Mouse (Mus musculus) forebrain, embryonic 11.5 days (tissue): ENCODE results near the gene Msh5. TPM values are rescaled to one million over a fixed set of nuclear protein-coding genes. Genes with fewer than 3 reads are reported as not detected.

Experiments
- ATAC-seq: fragments of 200-750 bp; cut with Nextera tagmentation; replicated peaks from 2 replicates; pipeline ENCODE4 v1.8.0; 2017; ENCODE audit warnings: moderate TSS enrichment; ENCODE audit not compliant: low FRiP score
- DNase-seq: peaks from one replicate; pipeline ENCODE4 v3.0.0-alpha.2; 2017; ENCODE audit warnings: low spot score
- H3K27ac ChIP-seq: fragments of 300-500 bp; sonication (generic); 2 replicates; pipeline ENCODE4 v1.5.1; 2014; ENCODE audit warnings: low read depth, low read length
- H3K27me3 ChIP-seq: fragments of 300-500 bp; sonication (generic); 2 replicates; pipeline ENCODE4 v1.6.1; 2014; ENCODE audit warnings: mild to moderate bottlenecking, low read length, mixed read lengths; ENCODE audit not compliant: control insufficient read depth, insufficient read depth
- H3K36me3 ChIP-seq: fragments of 300-500 bp; sonication (generic); 2 replicates; pipeline ENCODE4 v1.6.1; 2014; ENCODE audit warnings: mild to moderate bottlenecking, low read length, moderate library complexity, mixed read lengths; ENCODE audit not compliant: control insufficient read depth, insufficient read depth
- H3K4me1 ChIP-seq: fragments of 300-500 bp; sonication (generic); replicated peaks from 2 replicates; pipeline ENCODE4 v1.6.1; 2014; ENCODE audit warnings: low read length, mixed read lengths; ENCODE audit not compliant: control insufficient read depth, insufficient read depth
- H3K4me2 ChIP-seq: fragments of 300-500 bp; sonication (generic); 2 replicates; pipeline ENCODE4 v1.6.1; 2014; ENCODE audit warnings: low read depth, mild to moderate bottlenecking, low read length, moderate library complexity, mixed read lengths; ENCODE audit not compliant: severe bottlenecking
- H3K4me3 ChIP-seq: fragments of 300-500 bp; sonication (generic); 2 replicates; pipeline ENCODE4 v1.5.1; 2014; ENCODE audit warnings: low read depth, low read length
- H3K9ac ChIP-seq: fragments of 300-500 bp; sonication (generic); 2 replicates; pipeline ENCODE4 v1.6.1; 2014; ENCODE audit warnings: low read length
- H3K9me3 ChIP-seq: fragments of 300-500 bp; sonication (generic); 2 replicates; pipeline ENCODE4 v1.6.1; 2016; ENCODE audit warnings: low read length, mixed read lengths; ENCODE audit not compliant: control insufficient read depth
- WGBS: fragments of 180-500 bp; shearing (Covaris S2); extraction: QIAGEN DNeasy Blood & Tissue Kit; methylation state at CpG from one replicate; pipeline ENCODE4 v1.1.7; 2014; 5-methylcytosine and 5-hydroxymethylcytosine counted together
- polyA plus RNA-seq: library from polyadenylated mRNA; unstranded; fragments of >200 nt; fragmentation: Nextera tagmentation; extraction: Ambion mirVana; gene quantifications from 2 replicates; pipeline ENCODE4 v1.2.1, GENCODE M21; 2014

The Msh5 gene
- polyA plus RNA-seq, 1 experiment from 2014 or later = 7.9 TPM

DNA sequence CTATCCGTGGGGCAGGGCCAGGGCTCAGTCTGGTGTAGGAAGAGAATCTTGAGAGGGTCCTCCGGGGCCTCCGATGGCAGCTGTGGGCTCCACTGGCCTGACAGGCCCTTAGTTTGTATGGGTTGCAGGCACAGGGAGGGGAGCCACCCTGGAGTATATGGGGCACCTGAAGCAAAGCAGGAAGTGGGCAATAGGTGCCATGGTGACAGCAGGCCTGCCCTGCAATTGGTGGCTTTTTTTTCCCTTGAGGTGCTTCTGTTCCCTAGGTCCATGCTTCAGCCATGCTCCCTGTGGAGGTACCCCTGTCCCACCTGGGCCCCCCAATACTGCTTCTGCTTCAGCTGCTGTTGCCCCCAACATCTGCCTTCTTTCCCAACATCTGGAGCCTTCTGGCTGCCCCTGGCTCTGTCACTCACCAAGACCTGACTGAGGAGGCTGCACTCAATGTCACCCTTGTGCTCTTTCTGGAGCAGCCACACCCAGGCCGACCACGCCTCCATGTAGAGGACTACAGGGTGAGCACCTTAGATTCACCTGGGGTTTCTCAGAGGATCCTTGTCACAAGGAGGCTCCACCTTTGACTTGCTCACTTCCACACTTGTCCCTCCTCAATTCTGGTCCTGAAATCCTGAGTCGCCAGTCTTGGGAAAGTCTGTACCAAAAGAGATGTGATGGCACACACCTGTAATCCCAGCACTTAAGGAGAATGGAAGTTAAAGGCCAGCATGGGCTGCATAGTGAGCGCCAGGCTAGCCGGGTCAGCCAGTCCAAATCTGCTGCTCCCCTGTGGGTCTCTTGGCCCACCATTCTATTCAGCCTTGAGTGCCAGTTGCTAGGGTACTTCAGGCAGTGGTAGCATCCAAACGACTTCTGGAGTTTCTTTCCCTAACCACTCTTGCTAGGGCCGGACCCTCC, 29.5 kb downstream of the Msh5 start:
- no peak for ATAC-seq
- Histone ChIP-seq H3K4me1 (peaks cover 6% of the 10 kb centered on the region), H3K9me3 (no peaks in the 10 kb centered on the region), H3K9ac (no peak overlapping the region), H3K27ac (no peak overlapping the region), H3K36me3 (peaks cover 21% of the 10 kb centered on the region), H3K4me2 (no peak overlapping the region), H3K27me3 (no peaks in the 10 kb centered on the region), H3K4me3 (no peak overlapping the region)
- 82% methylated on average over 10 of the region's 10 CpGs for WGBS
- peak; percentile 54 for DNase-seq

DNA sequence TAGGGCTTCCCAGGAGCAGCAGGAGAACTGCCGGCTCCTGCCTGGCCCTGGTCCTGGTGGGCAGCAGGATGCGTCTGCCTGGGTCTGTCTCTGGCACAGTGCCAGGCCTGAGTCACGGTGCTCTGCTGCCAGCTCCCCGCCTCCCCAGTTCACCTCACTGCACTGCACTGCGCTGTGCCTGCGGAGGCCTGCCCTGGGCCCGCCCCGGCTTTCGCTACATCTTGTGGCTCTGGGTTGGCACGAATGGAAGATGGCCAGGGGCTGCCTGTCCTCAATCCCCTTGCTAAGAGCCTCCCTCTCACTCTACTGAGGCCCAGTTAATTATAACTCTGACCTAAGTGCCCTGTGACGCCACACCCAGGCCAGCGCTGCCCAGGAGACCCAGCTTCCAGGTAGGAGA, 30.2 kb downstream of the Msh5 start, which contains the start of gene Vwa7:
TSS of gene Vwa7 (plus strand) at position 204 of the 400 bp plus-strand sequence.
- Histone ChIP-seq H3K36me3 (peaks cover 21% of the 10 kb centered on the region), H3K9me3 (no peaks in the 10 kb centered on the region), H3K27ac (no peak within 1 kb of the TSS), H3K27me3 (no peaks in the 10 kb centered on the region), H3K9ac (peak within 1 kb of the TSS; percentile 2; the same call in 1 of the 2 replicates), H3K4me3 (no peak within 1 kb of the TSS), H3K4me2 (no peak within 1 kb of the TSS), H3K4me1 (peaks cover 2% of the 10 kb centered on the region)
- 84% methylated on average over 12 of the region's 12 CpGs for WGBS
- peak; percentile 42 for ATAC-seq
- peak; percentile 65 for DNase-seq

DNA sequence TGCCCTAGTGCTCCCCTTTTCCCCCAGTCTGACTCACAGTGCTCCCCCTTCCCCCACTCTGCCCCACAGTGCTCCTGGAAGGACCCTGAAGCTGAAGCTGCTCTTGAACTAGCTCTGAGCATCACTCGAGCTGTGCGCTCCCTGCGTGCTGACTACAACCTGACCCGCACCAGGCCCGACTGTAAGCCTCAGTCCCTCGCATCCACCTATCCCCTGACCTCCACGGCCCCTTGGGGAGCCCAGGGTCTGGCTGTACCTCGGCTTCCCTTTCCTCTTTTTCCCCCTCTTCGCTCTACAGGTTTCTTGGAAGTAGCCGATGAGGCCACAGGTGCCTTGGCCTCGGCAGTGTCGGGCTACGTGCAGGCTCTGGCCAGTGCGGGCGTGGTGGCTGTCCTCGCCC, 31.2 kb downstream of the Msh5 start:
- 89% methylated on average over 16 of the region's 16 CpGs for WGBS
- DNase-seq (peak; percentile 51), ATAC-seq (no peak)
- no peaks in the 10 kb centered on the region for H3K27me3 ChIP-seq
- no peak overlapping the region for H3K9ac ChIP-seq
- H3K36me3 ChIP-seq = peaks cover 28% of the 10 kb centered on the region
- no peak overlapping the region for H3K4me2 ChIP-seq
- H3K4me1 ChIP-seq = no peaks in the 10 kb centered on the region
- H3K4me3 ChIP-seq = no peak overlapping the region
- H3K27ac ChIP-seq = no peak overlapping the region
- no peaks in the 10 kb centered on the region for H3K9me3 ChIP-seq

DNA sequence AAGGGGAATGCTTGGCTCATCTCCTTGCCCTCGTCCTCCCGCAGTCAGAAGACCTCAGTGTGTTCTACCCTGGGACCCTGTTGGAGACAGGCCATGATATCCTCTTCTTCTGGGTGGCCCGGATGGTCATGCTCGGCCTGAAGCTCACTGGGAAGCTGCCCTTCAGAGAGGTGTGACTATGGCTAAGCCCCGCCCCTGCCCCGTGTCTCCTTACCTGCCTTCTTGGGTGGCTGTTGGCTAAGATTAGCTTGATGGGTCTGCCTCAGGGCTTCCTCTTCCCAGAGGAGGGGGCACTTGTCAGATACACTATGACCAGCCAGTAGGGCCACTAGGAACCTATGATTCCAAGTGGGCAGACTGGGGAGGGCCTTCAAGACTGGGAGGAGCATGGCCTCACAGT, 33.3 kb downstream of the Msh5 start:
- H3K9ac ChIP-seq = no peak overlapping the region
- H3K9me3 ChIP-seq = no peaks in the 10 kb centered on the region
- H3K4me3 ChIP-seq = no peak overlapping the region
- H3K4me1 ChIP-seq = no peaks in the 10 kb centered on the region
- DNase-seq (no peak), ATAC-seq (no peak)
- H3K4me2 ChIP-seq = no peak overlapping the region
- H3K27ac ChIP-seq = no peak overlapping the region
- peaks cover 28% of the 10 kb centered on the region for H3K36me3 ChIP-seq
- no peaks in the 10 kb centered on the region for H3K27me3 ChIP-seq
- 88% methylated on average over 6 of the region's 6 CpGs for WGBS

DNA sequence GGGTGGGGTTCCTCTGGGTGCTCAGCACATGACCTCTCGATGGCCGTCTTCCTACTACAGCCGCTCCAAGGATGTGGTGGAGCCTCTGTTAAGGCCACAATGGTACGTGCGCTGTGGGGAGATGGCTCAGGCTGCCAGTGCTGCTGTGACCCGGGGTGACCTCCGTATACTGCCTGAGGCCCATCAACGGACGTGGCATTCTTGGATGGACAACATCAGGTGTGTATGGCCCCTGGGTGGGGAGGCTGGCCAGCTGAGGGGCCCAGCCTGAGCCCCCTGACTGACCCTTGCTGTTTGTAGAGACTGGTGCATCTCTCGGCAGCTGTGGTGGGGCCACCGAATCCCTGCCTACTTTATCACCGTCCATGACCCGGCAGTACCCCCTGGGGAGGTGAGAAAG, 34.1 kb downstream of the Msh5 start:
- Histone ChIP-seq H3K4me1 (no peaks in the 10 kb centered on the region), H3K9ac (no peak overlapping the region), H3K9me3 (no peaks in the 10 kb centered on the region), H3K4me2 (no peak overlapping the region), H3K27me3 (no peaks in the 10 kb centered on the region), H3K27ac (no peak overlapping the region), H3K36me3 (peaks cover 28% of the 10 kb centered on the region), H3K4me3 (no peak overlapping the region)
- WGBS = 93% methylated on average over 13 of the region's 13 CpGs
- ATAC-seq (no peak), DNase-seq (peak; percentile 51)

DNA sequence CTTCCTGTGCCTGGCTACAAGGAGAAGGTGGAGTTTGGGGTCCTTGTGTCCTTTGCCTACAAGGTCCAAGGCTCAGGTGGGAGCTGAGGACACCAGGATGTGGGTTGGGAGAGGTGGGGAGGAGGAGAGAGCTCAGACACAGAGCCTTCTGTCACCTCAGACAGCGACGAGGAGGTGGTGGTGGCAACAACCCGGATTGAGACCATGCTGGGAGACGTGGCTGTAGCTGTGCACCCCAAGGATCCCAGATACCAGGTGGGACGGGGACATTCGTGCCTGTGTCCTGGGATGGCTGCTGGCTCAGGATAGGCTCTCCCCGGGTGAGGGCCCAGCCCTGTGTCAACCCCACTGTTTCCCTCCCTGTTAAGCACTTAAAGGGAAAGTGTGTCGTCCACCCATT, 35.1 kb downstream of the Msh5 start:
- WGBS = 92% methylated on average over 8 of the region's 8 CpGs
- Histone ChIP-seq H3K27me3 (no peaks in the 10 kb centered on the region), H3K36me3 (peaks cover 32% of the 10 kb centered on the region), H3K4me3 (no peak overlapping the region), H3K9me3 (no peaks in the 10 kb centered on the region), H3K9ac (no peak overlapping the region), H3K4me2 (no peak overlapping the region), H3K27ac (no peak overlapping the region), H3K4me1 (no peaks in the 10 kb centered on the region)
- ATAC-seq (no peak), DNase-seq (no peak)

DNA sequence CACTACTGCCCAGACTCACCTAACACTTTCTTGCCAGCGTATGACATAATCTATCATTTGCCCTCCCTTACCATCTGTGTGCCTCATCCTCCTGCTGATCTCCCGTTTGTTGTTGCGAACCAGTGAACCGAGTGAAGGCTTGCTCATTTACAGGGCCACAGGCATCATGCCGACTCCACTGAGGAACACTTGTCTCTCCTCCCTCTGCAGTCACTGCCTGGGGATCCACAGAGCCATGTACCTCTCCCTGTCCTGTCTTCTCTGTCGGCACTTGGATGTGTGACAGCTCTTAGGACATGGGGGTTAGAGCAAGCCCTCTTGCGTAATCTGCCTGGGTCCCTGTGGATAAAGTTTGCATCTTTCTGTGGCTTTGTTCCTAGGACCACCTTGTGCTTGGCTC, 37.0 kb downstream of the Msh5 start:
- Histone ChIP-seq H3K27ac (no peak overlapping the region), H3K9me3 (no peaks in the 10 kb centered on the region), H3K4me2 (no peak overlapping the region), H3K27me3 (no peaks in the 10 kb centered on the region), H3K4me3 (no peak overlapping the region), H3K9ac (no peak overlapping the region), H3K4me1 (no peaks in the 10 kb centered on the region), H3K36me3 (peaks cover 32% of the 10 kb centered on the region)
- 86% methylated on average over 7 of the region's 7 CpGs for WGBS
- DNase-seq (no peak), ATAC-seq (no peak)

DNA sequence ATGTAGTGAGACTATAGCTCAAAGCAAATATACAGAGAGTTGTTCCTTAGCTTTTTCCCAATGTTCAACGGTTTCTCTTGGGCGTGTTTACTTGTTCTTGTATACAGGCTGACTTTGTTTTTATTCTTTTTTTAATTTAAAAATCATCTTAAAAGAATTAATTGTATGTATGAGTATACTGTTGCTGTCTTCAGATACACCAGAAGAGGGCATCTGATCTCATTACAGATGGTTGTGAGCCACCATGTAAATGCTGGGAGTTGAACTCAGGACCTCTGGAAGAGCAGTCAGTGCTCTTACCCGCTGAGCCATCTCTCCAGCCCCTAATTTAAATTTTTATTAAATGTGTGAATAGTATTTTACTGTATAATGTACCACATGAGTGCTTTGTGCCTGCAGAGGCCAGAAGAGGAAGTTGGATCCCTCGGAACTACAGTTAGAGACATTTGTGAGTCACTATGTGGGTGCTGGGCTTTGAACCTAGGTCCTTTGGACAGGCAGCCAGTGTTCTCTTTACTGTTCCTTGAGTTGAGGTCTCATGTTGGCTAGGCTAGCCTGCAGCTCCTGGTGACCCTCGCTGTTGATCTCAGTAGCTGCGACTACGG, 39.1 kb downstream of the Msh5 start:
- Histone ChIP-seq H3K4me2 (no peak overlapping the region), H3K27me3 (no peaks in the 10 kb centered on the region), H3K4me3 (no peak overlapping the region), H3K9ac (no peak overlapping the region), H3K9me3 (no peaks in the 10 kb centered on the region), H3K27ac (no peak overlapping the region), H3K4me1 (peaks cover 8% of the 10 kb centered on the region; the same call in 1 of the 2 replicates), H3K36me3 (peaks cover 25% of the 10 kb centered on the region)
- WGBS = 99% methylated on average over 7 of the region's 7 CpGs
- DNase-seq = no peak
- no peak for ATAC-seq
